Comparison of ENCODE assay signal across 8 mouse cellular contexts in genomic region chr14:29968075-29968821, GRCm38 (mm10). TPM values are rescaled to one million over a fixed set of nuclear protein-coding genes. Genes with fewer than 3 reads are reported as not detected.
DNase-seq lines count a peak whose midpoint lies in the region; ATAC-seq and TF ChIP-seq lines count a peak whose summit lies in the region.

Gene Selenok (plus strand): TSS chr14:29968308.

- H3K36me3 ChIP-seq in ES-E14 (ENCODE audit: control insufficient read depth, insufficient read depth, low read length, poor library complexity, severe bottlenecking) = peaks cover 12% of the 10 kb centered on the region; the same call in 1 of the 2 replicates
- peaks cover 29% of the 10 kb centered on the region for H3K36me3 ChIP-seq in forebrain, embryonic 15.5 days

- DNase-seq in ES-E14 (ENCODE audit: low read depth, low spot score) = peak; percentile 99
- peak; percentile 98 for DNase-seq in cerebellum, adult 11-12 months
- DNase-seq in heart, postnatal 25 days (ENCODE audit: low spot score) = peak; percentile 95
- DNase-seq in layer of hippocampus, adult 18-20 months (ENCODE audit: low spot score in 2 of 2) = peak; percentile 95 to 99
- peak; percentile 92 for DNase-seq in lung, adult 2 months
- peak; percentile 92 to 97 for DNase-seq in thymus, adult 18-20 months

- intact Hi-C loops in heart, postnatal 25 days (cut with DNase I) = loop anchor here (5.0 kb wide), 1 partner anchor 509 kb away; the partner anchor contains the start of gene Dcp1a

- peak within 1 kb of the TSS; percentile 91 for H3K9ac ChIP-seq in ES-E14 (ENCODE audit: insufficient read depth, low read depth, low read length, poor library complexity, severe bottlenecking)
- H3K9ac ChIP-seq in forebrain, embryonic 15.5 days (replicated peaks) = peak within 1 kb of the TSS; percentile 86

- peak within 1 kb of the TSS; percentile 65 for H3K4me2 ChIP-seq in forebrain, embryonic 15.5 days (replicated peaks)

- H3K27me3 ChIP-seq in forebrain, embryonic 15.5 days = no peaks in the 10 kb centered on the region

- no peaks in the 10 kb centered on the region for H3K9me3 ChIP-seq in ES-E14 (ENCODE audit: control insufficient read depth, insufficient read depth, low read depth, low read length)
- no peaks in the 10 kb centered on the region for H3K9me3 ChIP-seq in forebrain, embryonic 15.5 days

- H3K27ac ChIP-seq in ES-E14 (ENCODE audit: insufficient read depth, low read depth, low read length, poor library complexity, severe bottlenecking) = peak within 1 kb of the TSS; percentile 89
- peak within 1 kb of the TSS; percentile 83 for H3K27ac ChIP-seq in forebrain, embryonic 15.5 days (replicated peaks)

- under 1% methylated on average over 49 of the region's 49 CpGs for WGBS in forebrain, embryonic 15.5 days
- WGBS in lung, adult 2 months = under 1% methylated on average over 49 of the region's 49 CpGs

- peaks cover 0 to 6% of the 10 kb centered on the region in 2 experiments; a peak in 1 of 4 replicates for H3K4me1 ChIP-seq in ES-E14 (ENCODE audit: control insufficient read depth in 2 of 2, insufficient read depth in 2 of 2, low read length in 2 of 2, poor library complexity in 1 of 2)
- H3K4me1 ChIP-seq in forebrain, embryonic 15.5 days = peaks cover 25% of the 10 kb centered on the region
- H3K4me1 ChIP-seq in lung, adult 2 months (ENCODE audit: control insufficient read depth, insufficient read depth, low read length) = peaks cover 9% of the 10 kb centered on the region

- ATAC-seq in forebrain, embryonic 15.5 days (replicated peaks) = peak; percentile 100
- ATAC-seq in neutrophil, adult 5-6 weeks (ENCODE audit: extremely low read depth, insufficient number of reproducible peaks, low FRiP score, poor library complexity, severe bottlenecking) = peak; percentile 98

- TF ChIP-seq CTCF in lung, adult 2 months (IDR thresholded peaks at IDR 0.05; ENCODE audit: insufficient read depth, low read length) = no peak

- in situ Hi-C loops in ES-E14 (cut with MboI; ENCODE audit: low sequenced_read_pairs in 2 of 2, unreplicated experiment in 2 of 2) = no loop called here

- H3K4me3 ChIP-seq in ES-E14 (ENCODE audit: insufficient read depth in 1 of 2, low read depth in 1 of 2, low read length in 2 of 2, poor library complexity in 1 of 2, severe bottlenecking in 1 of 2) = peak within 1 kb of the TSS; percentile 84 to 92
- H3K4me3 ChIP-seq in forebrain, embryonic 15.5 days = peak within 1 kb of the TSS; percentile 66
- H3K4me3 ChIP-seq in lung, adult 2 months (replicated peaks; ENCODE audit: extremely low read depth, low read depth, low read length) = peak within 1 kb of the TSS; percentile 97

- peak; percentile 93 for TF ChIP-seq POLR2A in lung, adult 2 months (IDR thresholded peaks at IDR 0.05; ENCODE audit: borderline replicate concordance, extremely low read depth, low read depth, low read length)

TF ChIP-seq in ES-E14, 5 proteins besides CTCF, POLR2A, EP300 and RAD21:
- TF ChIP-seq CHD2 (IDR thresholded peaks at IDR 0.05; ENCODE audit: low read depth, low read length) = no peak

RNA-seq across cellular contexts. Expression of gene Selenok, which starts in this region (rescaled TPM):
- total RNA-seq in ES-E14 (2012; rRNA removed) = 90.0 and 100 TPM in 2 replicates
- polyA plus RNA-seq in forebrain, embryonic 15.5 days (2015; fragmentation: Nextera tagmentation; extraction: Ambion mirVana) = 440 and 448 TPM in 2 replicates
- total RNA-seq in heart, postnatal 25 days (2021) = 10 to 100 TPM; 81.3 to 90.2 TPM
- total RNA-seq in layer of hippocampus, adult 18-20 months (2021) = 100 to 1,000 TPM; 103 to 113 TPM
- polyA plus RNA-seq in lung, adult 2 months (2012; rRNA removed) = 31.5 and 49.5 TPM in 2 replicates
- 134 and 160 TPM in 2 replicates for total RNA-seq in neutrophil, adult 5-6 weeks (2017)

Comparison
In these comparisons a context has a peak if more than half of its experiments do, and no peak if none do; other contexts are left out.
1. Peak in every context shown above with its lines: DNase-seq, ATAC-seq, H3K4me3 ChIP-seq and H3K27ac ChIP-seq.